Mouse (Mus musculus) midbrain, embryonic 14.5 days (tissue): ENCODE data around the gene Tmed9. TPM values are rescaled to one million over a fixed set of nuclear protein-coding genes. Genes with fewer than 3 reads are reported as not detected.
A peak's percentile ranks its signal among the peaks of the same experiment; 100 is the strongest.

ENCODE experiments used
- ATAC-seq: fragments of 200-750 bp; cut with Nextera tagmentation; 2 replicates; pipeline ENCODE4 v1.8.0; 2017; ENCODE audit warnings: moderate number of reproducible peaks, moderate library complexity; ENCODE audit not compliant: low FRiP score, low TSS enrichment
- DNase-seq: peaks from one replicate; pipeline ENCODE4 v3.0.0-alpha.2; 2015
- H3K27ac ChIP-seq: fragments of 300-500 bp; sonication (generic); replicated peaks from 2 replicates; pipeline ENCODE4 v1.5.1; 2014; ENCODE audit warnings: mild to moderate bottlenecking, low read depth, low read length, moderate library complexity
- H3K27me3 ChIP-seq: fragments of 300-500 bp; sonication (generic); 2 replicates; pipeline ENCODE4 v1.6.1; 2014; ENCODE audit warnings: low read length, control low read depth, mixed read lengths; ENCODE audit not compliant: control insufficient read depth, insufficient read depth
- H3K36me3 ChIP-seq: fragments of 300-500 bp; sonication (generic); 2 replicates; pipeline ENCODE4 v1.6.1; 2014; ENCODE audit warnings: low read length, control low read depth; ENCODE audit not compliant: control insufficient read depth, insufficient read depth
- H3K4me1 ChIP-seq: fragments of 300-500 bp; sonication (generic); 2 replicates; pipeline ENCODE4 v1.6.1; 2014; ENCODE audit warnings: mild to moderate bottlenecking, antibody characterized with exemption, low read length, control low read depth; ENCODE audit not compliant: control insufficient read depth, insufficient read depth
- H3K4me2 ChIP-seq: fragments of 300-500 bp; sonication (generic); 2 replicates; pipeline ENCODE4 v1.6.1; 2014; ENCODE audit warnings: mild to moderate bottlenecking, low read length, moderate library complexity
- H3K4me3 ChIP-seq: fragments of 300-500 bp; sonication (generic); replicated peaks from 2 replicates; pipeline ENCODE4 v1.5.1; 2014; ENCODE audit warnings: low read depth, low read length
- H3K9ac ChIP-seq: fragments of 300-500 bp; sonication (generic); replicated peaks from 2 replicates; pipeline ENCODE4 v1.6.1; 2014; ENCODE audit warnings: mild to moderate bottlenecking, low read length, moderate library complexity
- H3K9me3 ChIP-seq: fragments of 300-500 bp; sonication (generic); 2 replicates; pipeline ENCODE4 v1.6.1; 2016; ENCODE audit warnings: low read length, control low read depth, mixed read lengths; ENCODE audit not compliant: control insufficient read depth
- WGBS: fragments of 180-500 bp; shearing (Covaris S2); extraction: QIAGEN DNeasy Blood & Tissue Kit; methylation state at CpG from one replicate; pipeline ENCODE4 v1.1.7; 2014; 5-methylcytosine and 5-hydroxymethylcytosine counted together
- polyA plus RNA-seq: library from polyadenylated mRNA; unstranded; fragments of >200 nt; fragmentation: Nextera tagmentation; extraction: Ambion mirVana; gene quantifications from 2 replicates; pipeline ENCODE4 v1.2.1, GENCODE M21; 2014

The Tmed9 gene
- polyA plus RNA-seq, 1 experiment from 2014 or later = 61.3 TPM

DNA sequence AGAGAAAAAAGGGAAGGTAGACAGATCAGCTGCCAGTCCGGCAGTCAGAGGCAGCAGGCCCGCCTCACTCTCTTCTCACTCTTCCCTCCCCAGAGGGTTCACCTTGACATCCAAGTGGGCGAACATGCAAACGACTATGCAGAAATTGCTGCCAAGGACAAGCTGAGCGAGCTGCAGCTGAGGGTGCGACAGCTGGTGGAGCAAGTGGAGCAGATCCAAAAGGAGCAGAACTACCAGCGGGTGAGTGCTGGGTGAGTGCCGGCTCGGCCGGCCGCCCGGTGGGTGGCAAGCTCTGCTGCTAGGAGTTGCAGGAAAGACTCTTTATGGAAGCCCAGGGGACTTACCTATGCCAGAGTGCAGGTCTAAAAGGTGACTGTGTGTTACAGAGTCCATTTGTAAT is 21.8 kb downstream of the Tmed9 start:
- Histone ChIP-seq H3K9ac (no peak overlapping the region), H3K36me3 (peaks cover 38% of the 10 kb centered on the region), H3K4me1 (peaks cover 8% of the 10 kb centered on the region), H3K9me3 (no peaks in the 10 kb centered on the region), H3K27ac (no peak overlapping the region), H3K4me3 (no peak overlapping the region), H3K27me3 (no peaks in the 10 kb centered on the region), H3K4me2 (no peak overlapping the region)
- DNase-seq (no peak), ATAC-seq (no peak)
- WGBS = 92% methylated on average over 12 of the region's 12 CpGs

DNA sequence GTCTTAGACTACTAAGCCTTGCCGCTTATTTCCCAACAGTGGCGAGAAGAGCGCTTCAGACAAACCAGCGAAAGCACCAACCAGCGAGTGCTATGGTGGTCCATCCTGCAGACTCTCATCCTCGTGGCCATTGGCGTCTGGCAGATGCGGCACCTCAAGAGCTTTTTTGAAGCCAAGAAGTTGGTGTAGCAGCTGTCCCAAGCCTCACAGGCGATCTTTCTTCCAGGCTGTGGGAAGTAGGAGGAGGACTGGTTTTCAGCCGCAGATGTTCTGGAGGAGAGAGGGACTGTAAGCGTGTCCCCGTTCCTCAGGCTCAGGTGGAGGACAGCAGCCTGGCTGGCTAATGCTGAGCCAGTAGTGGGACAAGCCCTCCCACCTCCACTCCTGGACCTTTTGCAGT is 23.3 kb downstream of the Tmed9 start:
- H3K9me3 ChIP-seq = no peaks in the 10 kb centered on the region
- no peak overlapping the region for H3K27ac ChIP-seq
- ATAC-seq (no peak), DNase-seq (no peak)
- no peak overlapping the region for H3K4me3 ChIP-seq
- peaks cover 15% of the 10 kb centered on the region for H3K4me1 ChIP-seq
- no peaks in the 10 kb centered on the region for H3K27me3 ChIP-seq
- H3K36me3 ChIP-seq = peaks cover 38% of the 10 kb centered on the region
- H3K4me2 ChIP-seq = no peak overlapping the region
- H3K9ac ChIP-seq = no peak overlapping the region
- WGBS = 95% methylated on average over 12 of the region's 12 CpGs

DNA sequence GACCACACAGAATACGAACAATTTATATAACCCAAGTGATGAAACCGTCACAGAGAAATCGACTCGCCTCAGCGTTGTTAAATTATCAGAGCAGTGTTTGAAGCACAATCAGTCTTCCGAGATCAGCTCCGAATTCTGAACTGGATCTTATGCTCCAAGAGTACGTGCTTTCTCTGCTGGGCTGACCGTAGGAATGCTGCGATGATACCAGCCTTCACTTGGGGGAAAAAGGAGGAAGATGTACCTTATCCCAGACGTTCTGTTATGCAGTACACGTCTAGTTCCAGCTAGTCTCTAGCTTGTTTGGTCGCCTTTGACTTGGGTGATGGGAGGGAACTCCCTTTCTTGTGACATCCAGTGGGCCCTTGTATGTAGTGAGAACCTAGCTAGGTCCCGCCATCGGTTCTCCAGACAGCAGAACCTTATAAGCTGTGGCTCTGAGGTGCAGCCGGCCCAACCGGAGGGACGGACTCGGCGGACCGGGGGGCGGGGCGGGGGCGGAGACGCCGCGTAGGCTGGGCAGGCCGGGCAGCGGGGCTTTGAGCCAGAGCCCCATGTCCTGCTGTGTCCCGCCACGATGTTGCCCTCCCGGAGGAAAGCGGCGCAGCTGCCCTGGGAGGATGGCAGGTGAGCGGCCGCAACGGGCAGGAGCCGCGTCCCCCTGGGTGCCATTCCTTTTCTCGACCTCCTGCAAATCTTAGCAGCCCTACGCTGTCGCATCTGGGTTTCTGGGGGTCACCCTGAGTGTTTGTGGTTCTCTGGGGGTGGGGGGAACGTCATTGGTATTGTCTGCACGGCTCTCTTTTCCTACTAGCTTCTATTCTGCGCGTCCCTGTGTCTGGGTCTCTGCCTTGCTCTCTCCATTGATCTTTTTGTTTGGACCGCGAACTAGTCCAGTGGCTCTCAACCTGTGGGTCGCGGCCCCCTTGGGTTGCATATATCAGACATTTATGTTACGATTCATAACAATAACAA is 26.3 kb downstream of the Tmed9 start, which contains the start of gene B4galt7:
B4galt7 (plus strand) TSS at position 331 of the 975 bp plus-strand sequence.
- 8% methylated on average over 51 of the region's 51 CpGs for WGBS
- H3K27me3 ChIP-seq = no peaks in the 10 kb centered on the region
- peak within 1 kb of the TSS; percentile 91 for H3K9ac ChIP-seq
- ATAC-seq (peak; percentile 87), DNase-seq (peak; percentile 88)
- H3K36me3 ChIP-seq = peaks cover 44% of the 10 kb centered on the region
- peak within 1 kb of the TSS; percentile 76 for H3K4me2 ChIP-seq
- peak within 1 kb of the TSS; percentile 91 for H3K4me3 ChIP-seq
- no peaks in the 10 kb centered on the region for H3K9me3 ChIP-seq
- peaks cover 11% of the 10 kb centered on the region; the same call in 1 of the 2 replicates for H3K4me1 ChIP-seq
- H3K27ac ChIP-seq = peak within 1 kb of the TSS; percentile 82

DNA sequence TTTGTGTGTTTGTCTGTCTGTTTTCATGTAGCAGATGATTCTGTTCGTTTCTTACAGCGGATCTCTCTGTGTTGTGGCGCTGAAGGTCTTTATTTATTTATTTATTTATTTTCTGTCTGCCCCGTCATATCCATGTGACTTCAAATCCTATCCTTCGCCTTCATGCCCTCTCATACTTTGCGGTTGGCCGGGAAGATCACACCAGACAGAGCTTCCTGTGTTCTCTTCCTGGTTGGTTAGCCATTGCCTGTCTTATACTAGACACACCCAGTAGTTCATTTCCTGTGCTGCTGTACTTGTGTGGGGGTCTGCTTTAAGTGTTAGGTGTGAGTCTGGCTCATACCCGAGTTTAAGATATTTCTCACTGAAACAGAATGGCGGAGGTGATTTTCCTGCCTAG is 27.1 kb downstream of the Tmed9 start:
- DNase-seq (peak; percentile 26), ATAC-seq (no peak)
- Histone ChIP-seq H3K4me3 (peak overlapping the region; percentile 91), H3K9ac (peak overlapping the region; percentile 91), H3K4me2 (peak overlapping the region; percentile 76), H3K27me3 (no peaks in the 10 kb centered on the region), H3K9me3 (no peaks in the 10 kb centered on the region), H3K36me3 (peaks cover 39% of the 10 kb centered on the region), H3K27ac (peak overlapping the region; percentile 82), H3K4me1 (peaks cover 11% of the 10 kb centered on the region; the same call in 1 of the 2 replicates)
- WGBS = 21% methylated on average over 9 of the region's 9 CpGs

DNA sequence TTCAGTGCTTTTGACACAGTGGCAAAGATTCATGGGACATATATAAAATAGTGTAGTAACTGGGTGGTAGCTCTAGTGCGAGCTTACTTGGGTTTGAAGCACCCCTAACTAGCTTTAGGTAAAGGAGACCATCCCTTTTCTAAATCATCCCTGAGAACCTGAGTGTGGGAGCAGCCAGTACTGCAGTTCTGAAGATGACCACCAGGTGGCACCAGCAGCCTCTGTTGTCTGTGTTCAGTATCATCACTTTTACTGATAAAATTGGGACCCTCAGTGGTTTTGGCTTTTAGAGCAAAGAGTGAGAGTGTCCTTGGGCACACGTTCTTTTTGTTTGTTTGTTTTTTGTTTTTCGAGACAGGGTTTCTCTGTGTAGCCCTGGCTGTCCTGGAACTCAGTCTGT is 28.1 kb downstream of the Tmed9 start:
- no peak overlapping the region for H3K4me3 ChIP-seq
- H3K4me1 ChIP-seq = peaks cover 11% of the 10 kb centered on the region; the same call in 1 of the 2 replicates
- no peaks in the 10 kb centered on the region for H3K9me3 ChIP-seq
- peaks cover 35% of the 10 kb centered on the region for H3K36me3 ChIP-seq
- peak overlapping the region; percentile 76 for H3K4me2 ChIP-seq
- H3K27me3 ChIP-seq = no peaks in the 10 kb centered on the region
- ATAC-seq (no peak), DNase-seq (peak; percentile 90)
- no peak overlapping the region for H3K9ac ChIP-seq
- no peak overlapping the region for H3K27ac ChIP-seq
- 10% methylated on average over 3 of the region's 3 CpGs for WGBS

DNA sequence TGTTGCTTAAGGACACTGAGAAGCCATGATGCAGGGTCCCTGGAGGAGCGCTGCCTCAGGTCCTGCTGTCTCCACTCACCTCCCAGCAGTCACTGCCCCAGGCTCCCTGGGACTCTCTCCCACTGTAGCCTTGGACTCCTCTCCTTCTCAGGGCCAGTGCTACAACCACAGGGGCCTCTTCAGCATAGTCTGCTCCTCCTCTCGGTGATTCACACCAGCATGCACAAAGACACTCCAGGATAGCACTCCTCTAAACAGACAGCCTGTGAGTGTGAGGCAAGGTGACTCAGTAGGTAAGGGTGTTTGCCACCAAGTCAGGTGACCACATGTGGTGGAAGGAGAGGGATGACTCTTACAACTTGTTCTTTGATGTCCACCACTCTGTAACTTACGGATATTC is 31.1 kb downstream of the Tmed9 start:
- no peak overlapping the region for H3K27ac ChIP-seq
- WGBS = 95% methylated on average over 3 of the region's 3 CpGs
- no peaks in the 10 kb centered on the region for H3K27me3 ChIP-seq
- H3K4me3 ChIP-seq = no peak overlapping the region
- H3K9me3 ChIP-seq = no peaks in the 10 kb centered on the region
- ATAC-seq = no peak
- no peak overlapping the region for H3K4me2 ChIP-seq
- no peak overlapping the region for H3K9ac ChIP-seq
- peaks cover 48% of the 10 kb centered on the region for H3K36me3 ChIP-seq
- no peak for DNase-seq
- peaks cover 7% of the 10 kb centered on the region; the same call in 1 of the 2 replicates for H3K4me1 ChIP-seq

DNA sequence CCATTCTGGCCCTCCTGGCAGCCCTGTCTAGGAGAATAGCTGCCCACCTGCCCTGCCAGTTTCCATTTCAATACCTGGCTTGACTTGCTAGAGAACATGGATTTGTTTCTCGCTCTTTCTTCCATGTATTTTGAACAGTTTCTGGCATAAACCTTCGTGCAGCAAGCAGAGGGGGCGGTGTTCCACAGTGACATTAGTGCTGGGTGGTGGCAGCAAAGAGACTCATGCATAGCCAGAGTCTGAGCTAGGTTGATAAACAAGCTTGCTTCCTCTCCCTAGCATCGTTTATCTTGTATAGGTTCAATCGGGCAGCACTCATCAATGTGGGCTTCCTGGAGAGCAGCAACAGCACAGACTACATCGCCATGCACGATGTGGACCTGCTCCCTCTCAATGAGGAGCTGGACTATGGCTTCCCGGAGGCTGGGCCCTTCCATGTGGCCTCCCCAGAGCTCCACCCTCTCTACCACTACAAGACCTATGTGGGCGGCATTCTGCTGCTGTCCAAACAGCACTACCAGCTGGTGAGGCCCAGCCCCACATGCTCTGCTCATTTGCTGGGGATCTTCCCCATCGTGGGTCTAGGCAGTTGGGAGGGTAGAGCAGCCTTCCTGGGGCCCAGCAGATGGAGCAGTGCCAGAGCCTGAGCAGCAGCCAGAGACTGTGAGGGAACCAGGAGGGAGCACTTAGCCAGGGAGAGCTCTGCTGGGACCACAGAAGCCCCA is 33.5 kb downstream of the Tmed9 start:
- Histone ChIP-seq H3K36me3 (peaks cover 67% of the 10 kb centered on the region), H3K27ac (no peak overlapping the region), H3K9ac (no peak overlapping the region), H3K4me2 (no peak overlapping the region), H3K9me3 (no peaks in the 10 kb centered on the region), H3K27me3 (no peaks in the 10 kb centered on the region), H3K4me1 (no peaks in the 10 kb centered on the region), H3K4me3 (no peak overlapping the region)
- ATAC-seq = no peak
- DNase-seq = no peak
- 85% methylated on average over 10 of the region's 10 CpGs for whole genome bisulfite sequencing

DNA sequence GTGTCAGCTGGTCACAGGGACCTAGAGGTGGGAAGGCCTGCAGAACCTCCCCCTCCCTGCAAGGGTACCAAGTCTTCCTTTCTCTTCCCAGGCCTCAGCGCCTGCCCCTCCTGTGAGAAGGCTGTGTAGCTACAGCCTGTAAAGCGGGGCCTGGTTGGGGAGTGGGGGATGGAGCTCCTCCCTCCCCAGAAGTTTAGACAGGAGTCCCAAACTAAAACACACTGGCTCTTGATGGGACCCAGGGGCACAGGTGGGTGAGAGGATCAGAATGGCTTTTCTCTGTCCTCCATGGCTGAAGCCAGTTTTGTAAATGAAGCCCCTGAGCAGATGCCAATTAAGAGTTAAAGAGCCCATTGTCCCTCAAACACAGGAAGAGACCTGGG is 34.1 kb downstream of the Tmed9 start:
- no peak overlapping the region for H3K4me2 ChIP-seq
- H3K9me3 ChIP-seq = no peaks in the 10 kb centered on the region
- no peak overlapping the region for H3K27ac ChIP-seq
- H3K36me3 ChIP-seq = peaks cover 67% of the 10 kb centered on the region
- H3K27me3 ChIP-seq = no peaks in the 10 kb centered on the region
- no peak for ATAC-seq
- WGBS = 89% methylated on average over 2 of the region's 2 CpGs
- DNase-seq = no peak
- no peak overlapping the region for H3K4me3 ChIP-seq
- no peak overlapping the region for H3K9ac ChIP-seq
- no peaks in the 10 kb centered on the region for H3K4me1 ChIP-seq
